Mouse (Mus musculus) kidney, adult 18-20 months (tissue): ENCODE measurements around the gene Ryr1.

Experiments used
- DNase-seq: peaks from one replicate; pipeline ENCODE4 v3.0.0; 2021

The Ryr1 gene

DNA sequence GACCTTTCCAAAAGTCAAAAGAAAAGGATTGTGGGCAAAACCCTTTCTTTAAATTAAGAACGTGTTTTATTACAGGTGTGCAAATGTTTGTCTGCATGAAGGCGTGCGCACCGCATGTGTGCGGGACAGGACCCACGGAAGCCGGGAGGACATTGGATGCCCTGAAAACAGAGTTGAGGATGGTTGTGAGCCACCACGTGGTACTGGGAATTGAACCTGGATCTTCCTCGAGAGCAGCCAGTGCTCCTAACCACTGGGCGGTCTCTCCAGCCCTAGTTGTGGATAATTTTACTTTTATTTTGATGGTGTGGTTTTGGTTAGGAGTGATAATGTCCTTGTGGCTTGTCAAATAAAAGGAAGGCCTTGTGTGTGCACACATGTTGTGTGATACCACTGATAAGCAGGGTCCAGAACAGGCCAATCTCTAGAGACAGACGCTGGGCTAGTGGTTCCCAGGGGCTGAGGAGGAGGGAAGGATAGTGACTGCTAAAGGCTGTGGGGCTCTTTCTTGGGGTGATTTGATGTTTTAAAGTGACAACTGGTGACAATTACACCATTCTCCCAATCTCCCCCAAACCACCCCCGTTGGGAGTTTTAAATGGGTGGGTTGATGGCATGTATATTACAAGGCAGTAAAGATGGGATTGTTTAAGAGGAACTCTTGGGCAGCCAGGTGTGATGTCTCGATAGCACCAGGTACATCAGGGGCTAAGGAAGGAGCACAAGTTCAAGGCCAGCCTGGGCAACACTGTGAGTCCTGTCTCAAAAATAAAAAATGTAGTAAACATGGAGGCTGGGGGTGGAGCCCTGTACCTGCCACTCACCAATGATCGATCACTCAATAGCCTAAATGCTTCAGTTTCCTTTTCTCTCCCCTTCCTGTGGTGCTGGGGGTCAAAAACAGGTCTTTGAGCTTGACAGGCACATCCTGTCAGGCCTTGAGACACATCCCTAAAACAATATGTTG is 95.0 kb downstream of the Ryr1 start:
- no peak for DNase-seq

DNA sequence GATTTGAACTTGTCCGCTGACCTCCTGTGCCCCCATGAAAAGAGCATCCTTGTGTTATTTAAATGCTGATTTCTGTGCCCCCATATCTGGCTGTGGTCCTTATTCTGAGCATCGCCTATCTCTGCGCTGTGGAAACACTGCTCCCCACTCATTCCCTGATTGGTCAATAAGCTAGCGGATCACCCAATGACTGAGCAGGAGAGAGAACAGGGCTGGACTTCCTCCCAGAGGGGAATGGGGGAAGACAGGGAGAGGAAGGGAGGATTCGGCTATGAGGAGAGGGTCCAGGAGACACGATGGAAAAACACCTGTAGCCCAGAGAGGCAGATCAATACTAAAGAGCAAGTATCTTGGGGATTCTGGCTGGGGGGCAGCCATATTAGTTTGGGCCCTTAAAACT is 96.2 kb downstream of the Ryr1 start:
- no peak for DNase-seq

DNA sequence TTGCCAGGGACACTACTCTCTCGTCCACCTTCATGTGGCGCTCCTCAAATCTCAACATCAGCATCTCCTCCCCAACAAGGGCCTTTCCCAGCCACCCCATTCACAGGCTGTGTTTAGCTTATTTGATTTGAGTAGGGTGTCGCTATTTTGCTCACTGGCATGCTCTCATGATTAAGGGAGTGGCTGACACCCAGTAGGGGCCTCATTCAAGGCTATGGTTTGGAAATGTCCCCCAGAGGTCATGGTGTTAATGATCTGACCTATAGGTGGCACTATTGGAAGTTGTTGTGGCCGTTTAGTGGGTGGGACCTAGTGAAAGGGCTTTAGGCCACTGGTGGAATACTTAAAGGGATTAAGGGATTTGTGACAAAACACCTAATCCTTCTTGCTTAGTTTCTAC is 98.2 kb downstream of the Ryr1 start:
- no peak for DNase-seq

DNA sequence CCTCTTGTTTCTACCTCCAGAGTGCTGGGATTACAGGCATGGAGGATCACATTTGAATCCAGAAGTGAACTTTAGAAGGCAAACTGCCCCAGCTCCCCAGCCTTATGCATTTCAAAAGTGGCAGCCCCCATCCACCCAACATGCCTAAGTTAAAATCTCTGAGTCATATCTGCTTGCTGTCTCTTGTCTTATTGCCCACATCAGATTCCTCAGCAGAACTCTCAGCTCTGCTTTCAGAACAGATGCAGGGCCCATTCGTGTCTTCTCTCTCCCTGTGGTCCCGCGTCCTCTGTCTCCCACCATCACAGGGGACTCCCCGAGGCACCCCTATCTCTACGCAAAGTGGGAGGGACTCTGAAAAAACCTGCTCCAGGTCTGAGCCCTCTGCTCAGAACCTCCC is 98.8 kb downstream of the Ryr1 start:
- no peak for DNase-seq

DNA sequence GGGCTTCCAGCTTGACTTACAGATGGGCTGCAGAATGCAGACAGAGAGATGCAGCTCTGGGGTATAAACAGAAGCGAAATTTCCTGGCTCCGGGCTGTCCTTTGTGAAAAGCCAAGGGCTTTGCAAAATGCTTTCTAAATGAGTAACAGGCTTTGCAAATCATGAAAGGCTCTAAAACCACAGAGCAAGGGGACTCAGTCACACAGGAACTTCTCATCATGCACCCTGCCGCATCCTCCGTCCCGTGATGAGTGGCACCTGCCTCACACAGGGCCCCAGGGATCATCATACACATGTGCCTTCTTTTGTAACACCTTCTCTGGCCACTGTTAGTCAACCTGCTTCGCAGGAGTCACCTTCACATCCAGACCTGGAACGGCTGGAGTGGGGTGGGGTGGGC is 99.4 kb downstream of the Ryr1 start:
- no peak for DNase-seq

DNA sequence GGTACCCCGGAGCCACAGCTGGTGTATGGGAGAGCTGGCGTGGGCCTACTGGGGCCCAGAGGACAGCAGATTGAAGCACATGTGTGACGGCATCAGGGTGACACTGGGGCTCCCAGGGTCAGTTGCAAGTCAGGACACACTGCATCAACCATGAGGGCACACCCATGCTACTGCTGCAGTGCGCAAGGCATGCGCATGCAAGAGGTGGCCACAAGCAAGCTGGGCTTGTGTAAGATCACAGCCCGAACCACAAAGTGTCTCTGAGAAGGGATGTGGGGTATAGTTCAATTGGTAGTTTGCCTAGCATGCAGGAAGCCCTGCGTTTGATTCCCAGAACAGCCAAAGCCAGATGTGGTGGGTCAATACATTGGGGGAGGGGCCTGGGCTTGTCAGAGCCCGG is 101.5 kb downstream of the Ryr1 start:
- no peak for DNase-seq

DNA sequence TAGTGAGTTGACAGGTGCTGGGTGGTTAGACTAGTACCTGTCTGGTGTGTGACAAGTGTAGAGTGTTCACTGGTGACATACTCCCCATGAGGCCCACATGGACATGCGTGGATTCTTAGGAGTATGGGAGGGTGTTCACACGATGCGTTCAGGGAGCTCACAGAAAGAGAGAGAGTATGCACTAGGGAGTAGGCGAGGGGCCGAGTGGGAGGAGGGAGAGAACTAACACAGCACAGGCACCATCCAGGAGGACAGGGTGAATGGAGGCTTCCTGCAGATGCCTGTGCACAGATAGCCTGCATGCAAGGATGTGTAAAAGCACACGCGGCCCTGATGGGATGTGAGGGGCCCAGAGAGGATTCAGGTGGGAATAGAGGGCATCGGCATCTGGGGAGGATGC is 102.5 kb downstream of the Ryr1 start:
- no peak for DNase-seq

DNA sequence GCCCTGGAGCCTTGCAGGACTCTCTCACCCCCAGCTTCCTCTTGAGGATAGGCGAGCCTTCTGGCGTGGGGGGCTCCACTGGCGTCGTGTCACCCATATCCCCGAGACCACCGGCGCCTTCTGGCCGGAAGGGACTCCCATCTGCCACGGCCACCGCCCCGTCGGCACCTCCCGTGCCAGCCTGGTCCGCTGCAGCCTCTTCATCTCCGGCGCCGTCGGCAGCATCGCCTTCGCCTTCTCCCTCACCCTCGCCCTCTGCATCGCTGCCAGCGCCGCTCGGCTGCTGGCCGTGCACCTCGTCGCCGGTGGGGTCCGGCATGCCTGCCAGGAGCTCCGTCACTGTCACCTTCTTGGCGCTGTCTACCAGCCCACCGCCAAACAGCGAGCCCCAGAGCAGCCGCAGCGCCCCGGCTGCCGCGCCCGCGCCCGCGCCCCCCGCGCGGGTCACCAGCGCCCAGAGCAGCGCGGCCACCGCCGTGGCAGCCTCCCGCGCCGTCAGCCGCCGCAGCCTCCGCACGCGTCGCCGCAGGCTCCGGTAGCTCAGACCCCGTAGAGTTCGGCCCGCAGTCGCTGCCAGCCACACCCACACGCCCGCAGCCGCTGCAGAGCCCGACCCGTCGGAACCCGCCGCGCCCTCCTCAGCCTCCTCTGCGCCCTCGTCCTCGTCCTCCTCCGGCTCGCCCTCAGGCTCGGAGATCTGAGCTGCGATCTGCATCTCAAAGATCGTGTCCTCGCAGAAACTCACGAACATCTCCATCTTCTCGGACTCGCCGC is 105.3 kb downstream of the Ryr1 start:
- no peak for DNase-seq

DNA sequence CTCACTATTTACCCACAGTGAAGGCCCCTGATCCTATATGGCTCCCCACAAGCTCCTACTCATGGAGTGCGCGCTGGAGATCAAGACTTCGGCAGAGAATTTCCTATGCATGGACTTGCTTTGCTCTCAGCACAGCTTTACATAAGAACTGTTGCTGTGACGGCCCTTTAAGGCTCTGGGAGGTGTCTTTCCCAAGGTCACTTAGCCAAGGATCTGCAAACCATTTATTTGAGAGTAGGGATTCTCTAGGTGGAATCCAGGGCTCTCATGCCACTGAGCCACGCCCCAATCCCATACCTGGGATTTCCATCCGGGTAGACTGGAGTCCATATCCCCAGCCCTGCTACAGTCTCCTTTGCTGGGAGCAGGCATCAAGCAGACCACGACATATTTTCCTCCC is 107.8 kb downstream of the Ryr1 start:
- no peak for DNase-seq

DNA sequence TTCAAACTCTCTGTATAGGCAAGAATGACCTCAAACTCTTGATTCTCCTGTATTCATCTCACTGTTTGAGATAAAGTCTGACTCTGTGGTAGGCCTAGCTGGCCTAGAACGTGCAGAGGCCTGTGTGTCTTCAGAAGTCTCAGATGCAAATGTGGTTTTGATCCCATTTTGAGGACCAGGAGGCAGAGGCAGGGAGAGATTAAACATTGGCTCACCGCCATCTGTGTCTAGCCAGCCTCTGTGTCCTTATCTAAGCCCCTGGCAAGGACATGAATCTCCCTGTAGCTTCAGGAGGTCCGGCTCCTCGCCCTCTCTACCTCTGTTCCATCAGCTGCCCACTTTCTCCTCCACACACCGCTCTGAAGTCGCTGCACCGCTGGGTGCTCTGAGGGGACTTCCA is 108.5 kb downstream of the Ryr1 start:
- DNase-seq = no peak

DNA sequence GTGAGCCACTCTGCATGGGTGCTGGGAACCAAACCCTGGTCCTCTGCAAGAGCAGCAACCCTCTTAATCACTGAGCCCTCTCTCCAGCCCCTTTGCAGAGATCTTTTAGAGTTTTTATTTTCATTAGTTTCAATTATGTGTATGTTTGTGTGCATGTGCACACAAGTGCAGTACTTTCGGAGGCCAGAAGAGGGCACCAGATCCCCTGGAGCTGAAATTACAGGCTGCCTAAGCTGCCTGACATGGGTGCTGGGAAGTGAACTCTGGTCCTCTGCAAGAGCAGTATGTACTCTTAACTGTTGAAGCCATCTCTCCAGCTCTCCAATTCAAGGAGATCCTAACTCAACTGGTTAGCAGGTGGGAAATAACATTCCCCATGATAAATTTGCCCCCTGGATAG is 110.0 kb downstream of the Ryr1 start:
- DNase-seq = no peak

DNA sequence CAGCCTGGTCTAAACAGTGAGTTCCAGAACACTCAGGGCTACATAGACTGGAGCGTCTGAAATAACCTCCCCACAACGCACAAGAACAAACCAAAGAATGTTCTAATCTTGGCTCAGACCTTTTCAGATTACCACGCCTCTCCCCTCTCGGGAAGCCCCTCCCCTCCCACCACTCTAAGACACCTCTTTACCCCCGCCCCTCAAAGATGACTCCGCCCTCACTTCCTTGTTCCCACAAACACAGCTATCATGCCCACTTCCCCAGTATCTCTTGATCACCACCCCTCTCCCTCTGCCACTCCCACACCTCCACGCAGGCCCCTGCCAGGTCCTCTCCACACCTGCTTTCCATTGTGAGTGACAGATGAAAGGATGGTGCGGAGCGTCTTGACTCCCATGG is 116.3 kb downstream of the Ryr1 start:
- no peak for DNase-seq

DNA sequence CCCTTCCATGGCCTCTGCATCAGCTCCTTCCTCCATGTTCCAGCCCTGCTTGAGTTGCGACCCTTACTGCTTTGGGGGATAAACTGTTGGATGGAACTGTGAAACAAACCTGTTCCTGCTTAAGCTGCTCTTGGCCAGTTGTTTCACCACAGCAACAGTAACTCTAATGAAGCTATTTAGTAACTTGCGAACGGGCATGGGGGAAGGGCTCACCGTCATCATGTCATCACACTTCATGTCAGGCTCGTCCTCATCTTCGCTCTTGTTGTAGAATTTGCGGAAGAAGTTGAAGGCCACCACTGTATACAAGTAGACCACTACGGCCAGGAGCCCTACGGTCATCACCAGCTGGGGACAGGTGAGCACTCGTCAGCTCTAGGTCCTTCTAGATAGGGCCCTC is 116.8 kb downstream of the Ryr1 start:
- no peak for DNase-seq

DNA sequence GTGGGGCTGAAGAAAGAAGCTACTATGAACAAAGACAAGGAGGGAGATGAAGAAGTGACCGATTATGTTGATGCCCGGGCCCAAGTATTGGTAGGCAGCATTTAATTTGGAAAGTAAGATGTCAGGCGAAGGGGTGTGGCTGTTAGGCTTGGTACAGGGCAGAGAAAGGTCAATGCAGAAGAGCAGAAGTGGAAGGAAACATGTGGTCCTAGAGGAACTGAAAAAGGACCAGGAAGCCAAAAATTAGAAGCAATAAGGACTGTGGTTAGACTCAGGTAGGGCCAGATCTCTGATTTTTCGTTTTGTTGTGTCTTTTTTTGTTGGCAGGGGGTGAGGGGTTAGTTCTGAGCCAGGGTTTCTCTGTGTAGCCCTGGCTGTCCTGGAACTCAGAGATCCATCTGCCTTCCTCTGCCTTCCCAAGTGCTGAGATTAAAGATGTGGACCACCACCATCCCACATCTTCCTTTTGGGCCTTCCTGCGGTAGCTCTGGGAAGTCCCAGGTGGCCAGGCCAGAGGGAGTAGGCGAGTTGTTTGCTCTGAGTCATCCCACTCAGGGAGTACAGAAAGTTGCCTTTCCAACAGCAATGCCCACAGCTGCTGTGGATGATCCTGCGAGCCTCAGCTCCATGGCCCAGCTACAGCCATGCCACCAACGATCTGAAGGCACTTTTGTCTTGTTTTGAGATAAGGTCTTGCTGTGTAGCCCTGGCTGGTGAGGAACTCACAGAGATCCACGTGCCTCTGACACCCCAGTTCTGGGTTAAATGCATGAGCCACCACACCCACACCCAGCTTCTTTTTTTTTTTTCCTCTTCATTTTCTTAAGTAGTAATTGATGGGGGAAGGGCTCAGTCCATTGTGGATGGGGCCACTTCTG is 117.5 kb downstream of the Ryr1 start:
- DNase-seq = no peak

DNA sequence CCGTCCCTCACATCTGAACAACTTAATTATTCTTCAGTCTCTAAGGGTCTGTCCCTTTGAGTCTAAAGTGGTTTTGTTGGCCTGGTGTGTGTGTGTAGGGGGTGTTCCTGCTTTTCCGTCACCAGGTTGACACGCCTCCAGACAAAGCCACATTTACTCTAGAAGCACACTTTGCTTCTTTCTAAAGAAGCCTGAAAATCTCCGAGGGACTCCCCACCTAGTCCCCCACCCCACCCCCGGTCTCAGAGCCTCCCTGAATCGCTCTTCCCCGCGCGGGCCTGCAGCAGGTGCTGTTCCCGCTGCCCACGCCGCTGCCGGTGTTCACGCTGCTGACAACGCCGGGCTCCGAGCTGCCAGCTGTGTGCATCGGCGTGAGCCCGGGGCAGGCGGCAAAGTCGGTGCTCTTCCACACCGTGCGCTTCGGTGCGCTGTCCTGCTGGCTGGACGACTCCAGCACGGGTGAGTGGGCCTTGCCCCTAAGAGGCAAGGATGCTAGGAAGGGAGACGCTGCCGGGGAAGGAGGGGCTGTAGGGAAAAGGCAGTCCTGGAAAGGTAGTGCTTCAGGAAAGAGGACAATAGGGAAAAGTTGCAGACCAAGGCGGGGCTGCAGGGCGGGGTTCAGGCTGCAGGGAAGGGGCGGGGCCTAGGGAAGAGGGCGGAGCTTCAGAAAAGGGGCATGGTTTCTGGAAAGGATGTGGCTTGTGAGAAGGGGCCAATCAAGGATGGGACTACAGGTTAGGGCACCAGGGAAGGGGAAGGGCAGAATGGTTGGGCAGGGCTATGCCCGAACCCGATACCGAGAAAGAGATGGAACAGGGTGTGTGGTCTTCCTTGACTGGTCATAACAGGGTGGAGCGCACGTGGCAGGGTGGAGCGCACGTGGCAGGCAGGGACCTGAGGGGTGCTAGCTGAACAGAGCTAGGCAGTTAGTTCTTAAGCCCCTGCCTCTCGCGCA is 124.1 kb downstream of the Ryr1 start:
- peak; percentile 48 for DNase-seq

DNA sequence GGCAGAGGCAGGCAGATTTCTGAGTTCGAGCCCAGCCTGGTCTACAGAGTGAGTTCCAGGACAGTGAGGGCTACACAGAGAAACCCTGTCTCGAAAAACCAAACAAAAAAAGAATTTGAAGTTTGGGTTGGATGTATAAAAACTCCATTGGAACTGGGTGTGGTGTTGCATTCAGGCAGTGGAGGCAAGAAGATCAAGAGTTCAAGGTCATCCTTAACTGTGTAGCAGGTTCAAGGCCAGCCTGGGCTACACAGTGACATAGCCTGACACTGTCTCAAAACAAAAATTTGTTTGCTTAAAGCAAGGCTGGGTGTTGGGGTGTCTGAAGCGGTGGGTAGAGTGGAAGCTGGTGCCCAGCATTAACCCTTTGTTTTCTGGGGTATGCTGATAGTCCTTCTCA is 131.6 kb downstream of the Ryr1 start:
- no peak for DNase-seq

DNA sequence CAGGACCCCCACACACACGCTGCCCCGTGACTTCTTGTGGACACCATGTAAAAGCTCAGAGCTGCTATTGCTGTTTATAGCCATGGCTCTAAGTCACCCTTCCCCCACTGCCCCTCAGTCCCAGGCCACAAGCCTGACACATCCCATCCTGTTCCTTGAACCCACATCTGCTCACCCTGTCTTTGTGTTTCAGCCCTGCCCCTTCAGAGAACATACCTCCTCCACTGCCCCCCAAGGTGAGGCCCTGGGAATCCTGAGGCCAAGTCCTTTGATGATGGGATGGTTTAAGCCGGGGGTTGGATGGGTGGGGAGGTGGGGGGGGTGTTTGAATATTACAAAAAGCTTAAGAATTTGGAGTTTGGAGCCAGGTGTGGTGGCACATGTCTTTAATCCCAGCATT is 132.0 kb downstream of the Ryr1 start:
- DNase-seq = no peak

DNA sequence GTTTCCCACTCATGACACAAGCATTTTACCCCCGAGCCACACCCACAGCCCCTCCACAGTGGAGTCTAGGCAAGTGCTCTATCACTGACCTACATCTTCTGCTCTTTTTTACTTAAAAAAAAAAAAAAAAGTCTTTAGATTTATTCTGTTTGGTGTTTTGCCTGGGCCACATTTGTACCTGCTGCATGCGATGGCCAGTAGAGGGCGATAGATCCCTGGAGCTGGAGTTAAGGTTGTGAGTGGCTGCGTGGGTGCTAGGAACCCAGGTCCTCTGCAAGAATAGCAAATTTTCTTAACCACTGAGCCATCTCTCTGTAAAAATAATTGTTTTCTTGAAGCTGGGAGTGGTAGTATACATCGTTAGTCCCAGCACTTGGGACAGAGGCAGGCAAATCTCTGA is 133.4 kb downstream of the Ryr1 start:
- DNase-seq = no peak

DNA sequence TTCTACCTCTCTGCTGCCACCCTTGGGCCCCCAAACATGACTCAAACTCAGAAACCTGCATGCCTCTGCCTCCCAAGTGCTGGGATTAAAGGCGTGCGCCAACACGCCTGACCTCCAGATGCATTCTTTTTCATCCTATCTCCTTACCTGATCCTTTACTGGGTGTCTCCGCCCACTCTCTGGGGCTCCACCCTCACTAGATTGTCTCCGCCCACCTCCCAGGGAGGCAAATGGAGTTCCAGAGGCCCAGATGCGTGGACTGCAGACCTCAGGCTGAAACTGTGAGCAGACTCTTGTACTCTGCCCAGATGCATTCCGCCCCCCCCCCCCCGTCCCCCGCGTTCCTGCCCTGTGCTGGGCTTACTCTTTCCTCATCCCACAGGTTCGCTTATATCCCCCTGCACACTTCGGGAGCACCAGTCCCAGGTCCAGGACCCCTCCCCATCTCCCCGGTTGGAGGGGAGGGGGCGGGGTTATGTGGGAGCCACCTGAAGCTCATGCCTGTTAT is 134.2 kb downstream of the Ryr1 start:
- DNase-seq = no peak

DNA sequence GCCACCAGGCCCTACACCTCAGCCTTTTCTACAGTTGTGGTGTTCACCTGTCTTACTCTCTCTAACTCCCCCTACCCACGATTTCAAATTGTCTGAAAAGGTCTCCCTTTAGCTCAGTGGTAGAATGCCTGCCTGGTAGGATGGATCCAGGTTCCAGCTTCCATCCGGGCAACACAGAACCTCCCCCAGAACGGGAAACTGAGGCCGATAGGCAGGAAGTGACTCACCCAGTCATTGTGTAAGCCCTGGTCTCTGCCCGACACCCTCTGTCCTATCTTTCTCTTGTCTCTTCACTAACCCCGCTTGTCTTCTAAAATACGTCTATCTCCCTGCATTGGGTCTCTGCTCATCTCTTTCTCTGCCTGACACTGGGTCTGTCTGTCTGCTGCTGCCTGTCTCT is 139.8 kb downstream of the Ryr1 start:
- DNase-seq = no peak

DNA sequence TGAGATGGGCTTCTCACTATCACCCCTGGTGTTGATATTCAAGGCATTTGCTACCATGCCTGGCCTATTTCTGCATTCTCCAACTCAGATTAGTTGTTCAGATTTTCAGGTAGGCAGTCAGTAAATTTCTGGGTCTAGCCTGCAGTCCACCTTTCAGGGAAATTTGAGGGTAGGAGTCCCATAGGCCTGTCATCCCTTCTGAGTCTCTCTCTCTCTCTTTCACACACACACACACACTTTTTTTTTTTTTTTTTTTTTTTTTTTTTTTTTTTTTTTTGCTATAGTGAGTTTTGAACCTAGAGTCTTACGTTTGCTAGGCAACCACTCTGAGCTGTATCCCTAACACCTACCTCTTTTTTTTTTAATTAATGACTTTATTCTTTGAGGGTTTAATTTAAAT is 140.5 kb downstream of the Ryr1 start:
- no peak for DNase-seq

DNA sequence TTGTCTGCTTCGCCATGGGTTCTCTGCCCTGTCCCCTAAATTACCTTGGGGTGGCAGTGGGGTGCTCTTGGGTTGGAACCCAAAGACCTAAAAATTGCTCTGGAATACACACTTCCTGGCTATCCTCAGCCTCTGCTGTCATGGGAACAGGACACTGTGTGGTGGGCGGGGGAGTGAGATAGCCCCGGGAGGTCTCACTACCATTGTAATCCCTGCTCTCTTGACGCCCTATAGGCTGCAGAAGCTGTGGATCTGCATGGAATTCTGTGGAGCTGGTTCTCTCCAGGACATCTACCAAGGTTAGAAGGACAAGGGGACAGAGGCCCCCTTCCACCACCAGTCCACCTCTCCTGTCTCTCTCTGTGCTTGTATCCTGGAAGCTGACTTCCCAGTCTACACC is 141.1 kb downstream of the Ryr1 start:
- DNase-seq = no peak
